Mouse (Mus musculus): ENCODE results near the gene Ndrg3.

GRCm38 (mm10) chr2:156888490-156888889, 103.4 kb downstream of the Ndrg3 start:
- no peak for TF ChIP-seq CTCF (IDR thresholded peaks at IDR 0.05; ENCODE audit: borderline replicate concordance, insufficient read depth, low read length)
- no peak for TF ChIP-seq POLR2A (IDR thresholded peaks at IDR 0.05; ENCODE audit: low read depth, low read length)

Data from embryonic fibroblast, embryonic 13.5 days (primary cell).